Mouse (Mus musculus): ENCODE results near the gene Gm49318. TPM values are rescaled to one million over a fixed set of nuclear protein-coding genes. Genes with fewer than 3 reads are reported as not detected.
A peak's percentile ranks its signal among the peaks of the same experiment; 100 is the strongest.

Gene Gm49318
- polyA plus RNA-seq, 1 experiment from 2014 or later, result not detected

DNA sequence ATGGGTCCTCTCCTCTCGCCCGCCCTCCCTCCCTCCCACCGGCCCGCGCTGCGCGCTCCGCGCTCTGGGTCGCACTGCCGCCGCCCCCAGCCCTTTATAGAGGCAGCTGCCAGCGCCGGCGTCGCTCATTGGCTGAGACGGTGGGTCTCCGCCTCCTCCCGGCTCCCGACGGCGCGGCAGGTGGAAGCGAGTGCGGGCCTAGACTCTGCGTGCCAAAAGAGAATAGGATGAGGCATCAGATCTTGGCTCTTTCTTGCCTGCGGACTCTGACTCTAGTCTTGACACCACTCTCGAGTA lies 19.2 kb downstream of the Gm49318 start, which contains the start of gene Elavl3:
Gene Elavl3, minus strand, starts transcription at position 66 of the 297 bp plus-strand sequence.
- H3K36me3 ChIP-seq, result peaks cover 1% of the 10 kb centered on the region
- peak within 1 kb of the TSS; percentile 71 for H3K4me2 ChIP-seq
- no peak within 1 kb of the TSS for H3K27ac ChIP-seq
- H3K4me3 ChIP-seq, result peak within 1 kb of the TSS; percentile 42
- H3K9ac ChIP-seq, result peak within 1 kb of the TSS; percentile 32; the same call in 1 of the 2 replicates
- ATAC-seq (ENCODE audit: insufficient number of reproducible peaks, insufficient read depth, low FRiP score, low TSS enrichment, low read depth), result no peak
- no peaks in the 10 kb centered on the region for H3K9me3 ChIP-seq
- peaks cover 24% of the 10 kb centered on the region for H3K4me1 ChIP-seq
- peaks cover 94% of the 10 kb centered on the region for H3K27me3 ChIP-seq
- WGBS, result 1% methylated on average over 28 of the region's 28 CpGs

DNA sequence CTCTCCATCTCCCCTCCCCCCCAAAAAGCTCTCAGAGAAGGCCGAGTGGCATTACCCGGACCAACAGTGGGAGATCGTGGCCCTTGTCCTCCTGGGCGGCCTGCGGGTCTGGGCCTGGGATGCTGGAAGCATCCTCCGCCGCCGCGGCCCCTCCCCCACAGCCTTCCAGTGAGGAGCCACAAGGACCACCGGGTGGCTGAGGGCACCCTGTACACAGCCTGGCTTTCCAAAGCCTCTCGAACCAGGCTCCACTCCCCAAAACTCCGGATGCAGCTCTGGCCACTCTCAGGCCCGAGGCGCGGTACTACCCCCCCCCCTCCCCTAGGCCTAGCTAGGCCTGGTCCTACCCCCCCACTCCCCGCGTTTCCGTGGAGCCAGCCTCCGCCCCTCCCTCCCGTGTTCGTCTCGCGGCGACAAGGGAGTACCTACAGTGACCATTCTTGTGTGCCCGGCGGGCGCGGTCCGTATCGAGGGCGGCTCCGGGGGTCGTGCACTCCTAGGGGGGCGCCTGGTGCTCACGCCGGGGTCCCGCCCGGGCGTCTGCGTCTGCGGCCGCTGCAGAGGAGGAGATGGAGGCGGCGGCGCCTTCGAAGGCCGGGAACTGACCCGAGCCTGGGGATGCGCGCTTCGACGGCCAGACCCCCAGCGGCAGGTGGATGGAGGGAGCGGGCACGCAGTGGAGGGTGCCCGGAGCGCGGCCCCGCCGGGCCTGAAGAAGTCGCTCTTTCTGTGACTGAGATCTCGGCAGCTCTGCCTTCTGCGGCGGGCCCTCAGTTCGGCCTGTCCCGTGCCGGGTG lies 19.7 kb downstream of the Gm49318 start:
- no peak for ATAC-seq (ENCODE audit: insufficient number of reproducible peaks, insufficient read depth, low FRiP score, low TSS enrichment, low read depth)
- 1% methylated on average over 62 of the region's 67 CpGs for WGBS
- no peaks in the 10 kb centered on the region for H3K36me3 ChIP-seq
- peak overlapping the region; percentile 32; the same call in 1 of the 2 replicates for H3K9ac ChIP-seq
- no peaks in the 10 kb centered on the region for H3K9me3 ChIP-seq
- peaks cover 91% of the 10 kb centered on the region for H3K27me3 ChIP-seq
- peaks cover 24% of the 10 kb centered on the region for H3K4me1 ChIP-seq
- no peak overlapping the region for H3K27ac ChIP-seq
- peak overlapping the region; percentile 71 for H3K4me2 ChIP-seq
- peak overlapping the region; percentile 42 for H3K4me3 ChIP-seq

DNA sequence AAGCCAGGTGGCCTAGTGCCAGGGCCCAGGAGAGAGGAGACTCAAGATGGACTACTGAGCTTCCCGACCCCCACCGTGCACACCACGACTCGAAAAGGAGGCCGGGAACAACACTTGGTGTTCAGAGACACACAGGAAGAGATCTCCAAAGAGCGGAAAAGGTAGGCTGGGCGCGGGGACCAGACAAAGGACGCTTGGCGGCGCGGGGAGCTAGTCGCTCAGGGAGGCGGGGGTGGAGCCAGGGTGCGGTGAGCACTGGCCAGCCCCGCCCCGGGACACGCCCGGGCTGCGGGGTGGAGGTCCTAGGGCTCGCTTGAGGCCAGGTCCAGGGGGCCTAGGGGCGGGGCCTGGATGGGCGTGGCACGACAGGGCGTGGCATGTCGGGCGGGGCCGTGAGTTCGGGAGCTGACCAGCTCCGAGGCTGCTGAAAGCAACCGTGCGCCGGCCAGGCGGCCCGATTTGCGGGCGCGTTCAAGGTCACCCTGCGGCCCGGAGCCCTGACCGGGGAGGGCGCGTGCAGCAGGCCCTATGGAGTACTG lies 20.6 kb downstream of the Gm49318 start:
- peak overlapping the region; percentile 71 for H3K4me2 ChIP-seq
- H3K27ac ChIP-seq, result no peak overlapping the region
- peaks cover 82% of the 10 kb centered on the region for H3K27me3 ChIP-seq
- H3K4me3 ChIP-seq, result peak overlapping the region; percentile 42
- no peaks in the 10 kb centered on the region for H3K36me3 ChIP-seq
- no peaks in the 10 kb centered on the region for H3K9me3 ChIP-seq
- WGBS, result 1% methylated on average over 41 of the region's 43 CpGs
- no peak; the same call in 1 of the 2 replicates for ATAC-seq (ENCODE audit: insufficient number of reproducible peaks, insufficient read depth, low FRiP score, low TSS enrichment, low read depth)
- 0 out of 2 replicates have a peak overlapping the region, but pooled peaks have one; percentile 32 for H3K9ac ChIP-seq
- H3K4me1 ChIP-seq, result peaks cover 24% of the 10 kb centered on the region

DNA sequence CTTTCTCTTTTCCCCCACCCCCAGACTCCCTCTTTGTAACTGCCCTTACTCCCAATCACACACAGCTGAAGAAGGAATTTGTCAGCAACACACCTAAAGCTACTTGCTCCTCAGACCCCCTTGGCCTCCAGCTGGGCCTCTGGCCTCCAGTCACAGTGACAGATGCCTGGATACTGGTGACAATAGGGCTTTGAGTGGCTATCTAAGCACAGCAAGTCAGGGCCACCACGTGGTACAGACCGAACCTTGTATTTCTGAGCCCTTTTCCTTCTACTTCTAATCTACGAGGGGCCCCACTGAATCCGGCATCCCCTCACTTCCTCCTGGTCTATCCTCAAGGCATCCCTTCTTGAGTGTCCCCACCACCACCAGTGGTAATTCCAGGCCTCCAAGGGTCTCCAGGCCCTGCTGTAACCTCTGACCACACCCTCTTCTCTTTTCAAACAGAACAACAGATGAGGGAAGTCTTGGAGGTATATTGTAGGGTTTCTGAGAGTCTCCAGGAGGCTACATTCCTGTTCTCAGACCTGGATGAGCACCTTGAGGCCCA lies 21.3 kb downstream of the Gm49318 start:
- Histone ChIP-seq H3K4me3 (peak overlapping the region; percentile 42; the same call in 1 of the 2 replicates), H3K9me3 (no peaks in the 10 kb centered on the region), H3K27me3 (peaks cover 76% of the 10 kb centered on the region), H3K4me2 (peak overlapping the region; percentile 71; the same call in 1 of the 2 replicates), H3K9ac (no peak overlapping the region), H3K36me3 (no peaks in the 10 kb centered on the region), H3K4me1 (peaks cover 24% of the 10 kb centered on the region), H3K27ac (no peak overlapping the region)
- 36% methylated on average over 4 of the region's 4 CpGs for WGBS
- ATAC-seq (ENCODE audit: insufficient number of reproducible peaks, insufficient read depth, low FRiP score, low TSS enrichment, low read depth), result no peak

DNA sequence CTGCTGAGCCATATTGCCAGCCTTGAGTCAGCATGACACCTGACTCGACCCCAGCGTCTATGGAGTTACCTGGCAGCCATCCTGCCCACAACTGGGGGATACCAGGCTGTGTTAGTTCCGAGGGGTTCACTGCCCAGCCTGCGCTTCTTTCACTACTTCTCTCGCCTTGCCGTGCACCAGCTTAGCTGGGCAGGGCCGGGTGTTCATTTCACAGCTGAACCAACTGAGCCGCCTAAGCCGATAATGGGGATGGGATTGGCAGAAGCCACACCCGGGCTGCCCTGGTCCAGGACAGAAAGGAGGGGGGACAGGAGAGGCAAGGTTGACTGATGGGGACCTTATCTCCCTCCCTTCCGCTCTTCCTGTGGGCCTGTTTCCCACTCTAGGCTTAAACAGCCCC lies 21.7 kb downstream of the Gm49318 start:
- Histone ChIP-seq H3K27ac (no peak overlapping the region), H3K4me1 (peaks cover 20% of the 10 kb centered on the region), H3K27me3 (peaks cover 71% of the 10 kb centered on the region), H3K4me2 (no peak overlapping the region), H3K36me3 (no peaks in the 10 kb centered on the region), H3K4me3 (no peak overlapping the region), H3K9ac (no peak overlapping the region), H3K9me3 (no peaks in the 10 kb centered on the region)
- WGBS, result 60% methylated on average over 11 of the region's 11 CpGs
- ATAC-seq (ENCODE audit: insufficient number of reproducible peaks, insufficient read depth, low FRiP score, low TSS enrichment, low read depth), result no peak

DNA sequence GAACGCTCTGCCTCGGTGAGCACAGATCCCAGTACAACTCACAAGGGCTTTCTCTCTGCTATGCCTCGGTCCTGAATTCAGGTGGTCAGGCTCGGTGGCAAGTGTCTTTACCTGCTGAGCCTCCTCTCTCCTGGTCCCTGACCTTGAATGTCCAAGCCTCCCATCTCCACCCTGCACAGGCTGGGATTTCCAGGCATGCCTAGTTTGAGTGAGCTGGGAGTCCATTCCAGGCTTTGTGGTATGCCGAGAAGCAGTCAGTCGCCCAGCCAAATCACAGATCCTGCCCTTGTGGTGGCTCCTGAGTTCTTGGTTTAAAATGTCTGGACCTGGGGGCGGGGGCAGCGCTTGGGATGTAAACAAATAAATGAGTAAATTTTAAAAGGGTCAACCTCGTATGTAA lies 23.7 kb downstream of the Gm49318 start:
- Histone ChIP-seq H3K36me3 (no peaks in the 10 kb centered on the region), H3K27ac (no peak overlapping the region), H3K4me2 (no peak overlapping the region), H3K9me3 (no peaks in the 10 kb centered on the region), H3K9ac (no peak overlapping the region), H3K4me1 (peaks cover 19% of the 10 kb centered on the region), H3K4me3 (no peak overlapping the region), H3K27me3 (peaks cover 52% of the 10 kb centered on the region)
- ATAC-seq (ENCODE audit: insufficient number of reproducible peaks, insufficient read depth, low FRiP score, low TSS enrichment, low read depth), result no peak
- 54% methylated on average over 9 of the region's 9 CpGs for WGBS

DNA sequence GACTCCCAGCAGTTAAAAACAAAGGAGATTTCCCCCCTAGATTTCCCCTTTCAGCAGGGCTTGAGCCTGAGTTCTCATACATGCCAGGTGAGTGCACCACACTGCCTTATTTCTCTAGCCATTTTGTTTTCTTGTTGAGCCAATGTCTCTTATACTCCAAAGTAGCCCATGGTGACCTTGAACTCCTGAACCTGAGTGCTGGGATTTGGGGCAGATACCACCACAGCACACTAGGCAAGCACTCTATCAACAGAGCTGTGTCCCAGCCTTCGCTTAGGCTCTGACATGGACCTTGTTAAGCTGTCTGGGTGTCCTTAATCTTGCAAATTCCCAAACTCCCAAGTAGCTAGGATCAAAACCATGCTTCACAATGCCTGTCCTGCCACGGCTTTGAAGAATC lies 29.2 kb downstream of the Gm49318 start:
- no peak for ATAC-seq (ENCODE audit: insufficient number of reproducible peaks, insufficient read depth, low FRiP score, low TSS enrichment, low read depth)
- H3K9me3 ChIP-seq, result no peaks in the 10 kb centered on the region
- no peaks in the 10 kb centered on the region for H3K27me3 ChIP-seq
- no peaks in the 10 kb centered on the region for H3K4me1 ChIP-seq
- no peaks in the 10 kb centered on the region for H3K36me3 ChIP-seq
- no peak overlapping the region for H3K27ac ChIP-seq
- H3K9ac ChIP-seq, result no peak overlapping the region
- H3K4me2 ChIP-seq, result no peak overlapping the region
- 69% methylated on average over 2 of the region's 2 CpGs for WGBS
- H3K4me3 ChIP-seq, result no peak overlapping the region

DNA sequence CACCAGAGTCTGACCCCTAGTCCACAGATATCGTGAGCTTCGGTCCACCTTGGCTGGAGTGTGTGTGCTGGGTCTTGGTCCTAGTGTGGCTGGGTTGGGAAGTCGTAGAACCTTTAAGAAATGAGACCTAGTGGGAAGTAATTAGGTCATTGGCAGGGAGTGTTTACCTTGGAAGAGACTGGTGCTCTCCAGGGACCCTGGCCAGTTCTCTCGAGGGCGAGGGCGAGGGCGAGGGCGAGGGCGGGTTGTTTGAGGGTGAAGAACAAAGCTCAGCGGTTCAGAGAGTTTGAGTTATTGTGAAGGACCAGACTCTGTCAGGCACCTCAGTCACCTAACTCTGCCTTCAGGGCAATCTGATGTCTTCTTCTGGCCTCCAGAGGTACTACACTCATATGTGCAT lies 33.2 kb downstream of the Gm49318 start:
- H3K4me1 ChIP-seq, result peaks cover 8% of the 10 kb centered on the region
- ATAC-seq (ENCODE audit: insufficient number of reproducible peaks, insufficient read depth, low FRiP score, low TSS enrichment, low read depth), result no peak
- 84% methylated on average over 10 of the region's 10 CpGs for WGBS
- no peaks in the 10 kb centered on the region for H3K9me3 ChIP-seq
- H3K4me2 ChIP-seq, result no peak overlapping the region
- H3K27me3 ChIP-seq, result no peaks in the 10 kb centered on the region
- no peak overlapping the region for H3K4me3 ChIP-seq
- H3K36me3 ChIP-seq, result no peaks in the 10 kb centered on the region
- no peak overlapping the region for H3K27ac ChIP-seq
- no peak overlapping the region for H3K9ac ChIP-seq

DNA sequence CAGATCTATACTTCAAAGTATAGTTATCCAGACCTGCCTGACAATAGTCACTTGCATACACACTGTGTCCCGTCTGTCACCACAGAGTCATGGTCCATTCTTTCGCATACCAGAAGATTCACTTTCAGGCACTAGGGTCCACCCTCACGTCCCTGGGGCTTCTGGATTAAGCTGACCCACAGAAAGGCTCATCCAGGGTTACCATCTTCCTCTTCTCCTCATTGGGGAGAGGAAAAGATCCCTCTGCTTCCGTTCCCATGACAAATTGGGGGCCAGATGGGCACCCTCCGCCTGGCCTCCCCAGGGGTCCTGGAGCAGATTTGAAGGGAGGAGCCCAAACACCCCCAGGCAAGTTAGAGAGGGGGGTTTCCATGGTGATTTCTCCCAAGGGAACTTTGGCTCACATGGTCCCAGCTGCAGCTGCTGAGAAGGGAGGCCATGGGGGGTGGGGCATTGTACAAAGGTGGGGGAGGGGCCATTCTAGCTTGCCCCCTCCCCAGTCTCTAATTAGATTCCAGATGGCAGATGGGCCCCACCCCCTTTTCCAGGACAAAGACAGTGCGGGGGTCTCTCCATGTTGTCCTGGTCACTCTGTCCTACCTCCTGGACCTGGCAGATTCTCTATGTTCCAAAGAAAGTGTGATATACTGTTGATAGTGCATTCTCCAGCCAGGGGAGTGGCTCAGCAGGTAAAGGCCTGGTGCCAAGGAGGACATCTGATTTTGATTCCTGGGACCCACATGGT lies 35.6 kb downstream of the Gm49318 start:
- 49% methylated on average over 6 of the region's 6 CpGs for WGBS
- peaks cover 8% of the 10 kb centered on the region for H3K4me1 ChIP-seq
- no peak overlapping the region for H3K9ac ChIP-seq
- no peaks in the 10 kb centered on the region for H3K36me3 ChIP-seq
- ATAC-seq (ENCODE audit: insufficient number of reproducible peaks, insufficient read depth, low FRiP score, low TSS enrichment, low read depth), result no peak
- H3K27ac ChIP-seq, result no peak overlapping the region
- H3K9me3 ChIP-seq, result no peaks in the 10 kb centered on the region
- no peak overlapping the region for H3K4me3 ChIP-seq
- H3K4me2 ChIP-seq, result no peak overlapping the region
- H3K27me3 ChIP-seq, result no peaks in the 10 kb centered on the region

DNA sequence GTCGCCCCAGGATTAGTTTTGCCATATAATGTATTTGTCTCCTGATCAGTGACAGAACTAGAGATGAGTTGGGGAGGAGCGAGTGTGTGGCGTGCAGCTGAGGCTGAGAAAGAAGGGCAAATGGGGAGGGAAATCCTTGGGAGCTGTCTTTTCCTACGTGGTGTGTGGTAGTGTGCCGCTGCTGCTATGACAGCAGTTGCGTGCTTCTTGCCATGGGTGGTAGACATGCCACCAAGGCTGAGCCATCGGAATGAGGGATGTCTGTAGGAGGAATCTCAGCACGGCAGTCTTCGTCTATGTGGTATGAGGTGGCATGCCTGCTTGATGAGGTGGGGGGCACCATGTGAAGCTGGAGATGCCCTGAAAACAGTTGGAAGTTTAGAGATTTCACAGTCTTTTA lies 40.7 kb downstream of the Gm49318 start:
- no peaks in the 10 kb centered on the region for H3K36me3 ChIP-seq
- no peaks in the 10 kb centered on the region for H3K9me3 ChIP-seq
- no peaks in the 10 kb centered on the region for H3K27me3 ChIP-seq
- H3K9ac ChIP-seq, result no peak overlapping the region
- no peak overlapping the region for H3K27ac ChIP-seq
- no peak for ATAC-seq (ENCODE audit: insufficient number of reproducible peaks, insufficient read depth, low FRiP score, low TSS enrichment, low read depth)
- no peak overlapping the region for H3K4me3 ChIP-seq
- H3K4me1 ChIP-seq, result peaks cover 1% of the 10 kb centered on the region
- H3K4me2 ChIP-seq, result no peak overlapping the region
- 90% methylated on average over 9 of the region's 9 CpGs for WGBS

DNA sequence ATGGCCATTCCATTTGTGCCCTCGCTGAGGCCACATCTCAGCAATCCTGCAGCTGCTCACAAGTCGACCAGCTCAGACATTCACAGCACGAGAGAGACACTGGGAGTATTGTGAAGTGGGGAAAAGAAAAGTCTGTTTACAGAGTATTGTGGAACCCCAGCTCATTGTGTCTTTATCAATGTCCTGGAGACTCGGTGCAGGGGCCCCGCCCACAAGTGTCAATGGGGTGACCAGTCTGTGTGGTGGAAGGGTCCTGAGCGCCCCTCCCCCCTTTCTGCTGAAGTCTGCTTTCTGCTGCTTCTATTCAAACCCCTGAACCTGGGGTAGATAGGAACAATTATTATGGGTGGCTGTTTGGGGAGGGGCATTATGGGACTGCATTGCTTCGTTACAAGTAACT lies 42.6 kb downstream of the Gm49318 start:
- Histone ChIP-seq H3K4me2 (no peak overlapping the region), H3K9me3 (no peaks in the 10 kb centered on the region), H3K4me1 (no peaks in the 10 kb centered on the region), H3K9ac (no peak overlapping the region), H3K36me3 (no peaks in the 10 kb centered on the region), H3K4me3 (no peak overlapping the region), H3K27ac (no peak overlapping the region), H3K27me3 (no peaks in the 10 kb centered on the region)
- ATAC-seq (ENCODE audit: insufficient number of reproducible peaks, insufficient read depth, low FRiP score, low TSS enrichment, low read depth), result no peak
- WGBS, result 51% methylated on average over 7 of the region's 7 CpGs

Data from embryonic facial prominence, embryonic 13.5 days (tissue).